In the genomic region with DNA sequence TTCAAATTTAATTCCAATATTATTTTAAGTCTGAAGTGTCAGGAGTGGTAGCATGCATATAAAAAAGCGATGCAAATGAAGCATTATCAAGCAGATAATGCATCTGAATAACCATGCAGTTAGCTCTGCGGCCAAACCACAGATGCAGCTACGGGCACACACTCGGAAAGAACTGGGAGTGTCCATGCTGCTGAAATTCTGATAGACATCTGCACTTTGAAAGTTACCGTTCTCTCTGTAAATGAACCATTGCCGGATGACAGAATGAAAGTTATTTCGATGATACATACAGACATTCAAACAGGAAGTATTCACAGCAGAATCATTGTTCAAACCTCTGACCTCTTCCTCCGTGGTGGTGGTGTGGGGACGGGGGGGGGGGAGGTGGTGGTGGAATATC, we compare ENCODE assay signal across 15 mouse cellular contexts.
"Had no signal": no experiment of that assay in that cellular context is flagged by ENCODE, and none has a peak within 500 bp of the region (broad histone marks: within the 10 kb centered on the region; RNA-seq: fewer than 3 reads in every experiment).

No protein-coding gene starts in this region.

- H3K9ac ChIP-seq: neural tube, embryonic 13.5 days; neural tube, embryonic 15.5 days; stomach, embryonic 15.5 days had no signal

- DNase-seq: retina, postnatal 1 day; right cerebral cortex, adult 18-20 months; right cerebral cortex, postnatal 14 days; right cerebral cortex, postnatal 25 days; right cerebral cortex, postnatal 4 days; spleen, adult 18-20 months; thymus, adult 18-20 months; thymus, adult 2 months; thymus, postnatal 14 days; thymus, postnatal 25 days; thymus, postnatal 36 days had no signal

- H3K27me3 ChIP-seq: neural tube, embryonic 13.5 days; neural tube, embryonic 15.5 days; stomach, embryonic 15.5 days had no signal

- H3K9me3 ChIP-seq: neural tube, embryonic 13.5 days; neural tube, embryonic 15.5 days; stomach, embryonic 15.5 days had no signal

- H3K27ac ChIP-seq: neural tube, embryonic 13.5 days; neural tube, embryonic 15.5 days; stomach, embryonic 15.5 days; stomach, postnatal 0 days had no signal

- H3K36me3 ChIP-seq: neural tube, embryonic 13.5 days; neural tube, embryonic 15.5 days; stomach, embryonic 15.5 days had no signal

- H3K4me3 ChIP-seq: neural tube, embryonic 13.5 days; neural tube, embryonic 15.5 days; stomach, embryonic 15.5 days had no signal

- H3K4me1 ChIP-seq: neural tube, embryonic 13.5 days; neural tube, embryonic 15.5 days; stomach, embryonic 15.5 days had no signal
